Mouse (Mus musculus): ENCODE measurements around the gene Dppa5a. TPM values are rescaled to one million over a fixed set of nuclear protein-coding genes. Genes with fewer than 3 reads are reported as not detected.
"Not testable (repeated sequence)": the region's sequence is repeated elsewhere in the genome, so short reads cannot be mapped to it uniquely, and the experiment has no call there.

Dppa5a gene
- polyA plus RNA-seq, 1 experiment from 2014 or later, result not detected

GRCm38 (mm10) chr9:78360484-78360872 is 7.5 kb downstream of the Dppa5a start:
- H3K27me3 ChIP-seq (replicated peaks), result no peaks in the 10 kb centered on the region
- no peak overlapping the region for H3K4me3 ChIP-seq
- no peak overlapping the region for H3K4me2 ChIP-seq
- H3K27ac ChIP-seq, result no peak overlapping the region
- H3K4me1 ChIP-seq, result no peaks in the 10 kb centered on the region
- 26% methylated on average over 2 of the region's 2 CpGs for WGBS (ENCODE audit: insufficient replicate concordance)
- H3K9ac ChIP-seq, result no peak overlapping the region
- H3K36me3 ChIP-seq, result no peaks in the 10 kb centered on the region
- ATAC-seq, result no peak
- H3K9me3 ChIP-seq (replicated peaks), result no peaks in the 10 kb centered on the region

DNA sequence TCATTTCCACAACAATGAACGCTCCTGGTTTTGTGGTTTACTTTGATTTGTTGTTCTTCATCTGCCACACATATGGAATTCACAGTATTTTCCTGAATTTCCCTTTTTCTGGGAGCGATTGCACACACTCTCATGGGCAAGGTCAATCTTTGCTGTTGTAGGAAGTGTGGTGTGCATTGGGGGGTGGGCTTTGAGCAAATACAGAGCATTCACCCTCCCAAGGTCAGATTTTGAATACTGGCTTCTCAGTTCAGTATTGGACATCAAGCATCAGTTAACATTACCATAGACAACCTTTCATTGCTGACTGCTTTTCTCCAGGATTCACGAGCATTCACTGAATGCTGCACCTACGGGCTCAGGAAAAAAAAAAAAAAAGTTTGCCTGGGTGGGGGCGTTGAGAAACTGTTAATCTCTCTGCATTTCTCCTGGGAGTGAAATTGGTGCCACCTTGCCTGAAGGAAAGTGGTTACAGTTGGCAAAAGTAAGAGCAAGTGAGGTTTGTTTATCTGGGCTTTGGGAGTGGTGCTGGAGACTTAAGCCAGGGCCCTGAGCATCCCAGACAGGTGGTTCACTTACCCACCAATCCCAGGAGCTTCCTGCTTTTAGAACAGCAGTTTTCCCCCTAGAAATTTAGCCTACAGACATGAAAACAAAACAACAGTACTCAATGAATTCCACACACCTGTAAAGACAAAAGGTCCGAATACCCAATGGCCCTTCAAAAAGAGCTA is 8.1 kb downstream of the Dppa5a start:
- Histone ChIP-seq H3K9me3 (replicated peaks) (no peaks in the 10 kb centered on the region), H3K4me3 (no peak overlapping the region), H3K9ac (no peak overlapping the region), H3K36me3 (no peaks in the 10 kb centered on the region), H3K4me2 (no peak overlapping the region), H3K4me1 (no peaks in the 10 kb centered on the region), H3K27me3 (replicated peaks) (no peaks in the 10 kb centered on the region), H3K27ac (no peak overlapping the region)
- 54% methylated on average over 6 of the region's 6 CpGs for WGBS (ENCODE audit: insufficient replicate concordance)
- ATAC-seq, result no peak

- no peak overlapping the region for H3K4me2 ChIP-seq
- H3K4me1 ChIP-seq, result no peaks in the 10 kb centered on the region
- no peaks in the 10 kb centered on the region for H3K9me3 ChIP-seq (replicated peaks)
- ATAC-seq, result peak; percentile 46; the same call in 1 of the 2 replicates
- H3K9ac ChIP-seq, result no peak overlapping the region
- H3K36me3 ChIP-seq, result no peaks in the 10 kb centered on the region
- no peaks in the 10 kb centered on the region for H3K27me3 ChIP-seq (replicated peaks)
- no peak overlapping the region for H3K27ac ChIP-seq
- WGBS (ENCODE audit: insufficient replicate concordance), result 9% methylated on average over 9 of the region's 9 CpGs
- H3K4me3 ChIP-seq, result no peak overlapping the region
Measured at GRCm38 (mm10) chr9:78358053-78358452, 9.9 kb downstream of the Dppa5a start.

- no peak within 1 kb of the TSS for H3K27ac ChIP-seq
- H3K4me2 ChIP-seq, result no peak within 1 kb of the TSS
- no peaks in the 10 kb centered on the region for H3K9me3 ChIP-seq (replicated peaks)
- H3K4me1 ChIP-seq, result no peaks in the 10 kb centered on the region
- H3K4me3 ChIP-seq, result no peak within 1 kb of the TSS
- H3K27me3 ChIP-seq (replicated peaks), result no peaks in the 10 kb centered on the region
- 78% methylated on average over 8 of the region's 8 CpGs for WGBS (ENCODE audit: insufficient replicate concordance)
- H3K36me3 ChIP-seq, result no peaks in the 10 kb centered on the region
- no peak for ATAC-seq
- no peak within 1 kb of the TSS for H3K9ac ChIP-seq
Measured at GRCm38 (mm10) chr9:78355611-78356010, 12.4 kb downstream of the Dppa5a start, which contains the start of gene Gsta2. Gene Gsta2, minus strand, starts transcription at chr9:78355788.

GRCm38 (mm10) chr9:78354665-78355578 is 13.1 kb downstream of the Dppa5a start:
- Histone ChIP-seq H3K4me2 (no peak overlapping the region), H3K27ac (no peak overlapping the region), H3K9me3 (replicated peaks) (no peaks in the 10 kb centered on the region), H3K4me3 (no peak overlapping the region), H3K4me1 (no peaks in the 10 kb centered on the region), H3K9ac (no peak overlapping the region), H3K36me3 (no peaks in the 10 kb centered on the region), H3K27me3 (replicated peaks) (no peaks in the 10 kb centered on the region)
- ATAC-seq, result no peak
- WGBS (ENCODE audit: insufficient replicate concordance), result 67% methylated on average over 11 of the region's 11 CpGs

- Histone ChIP-seq H3K4me3 (no peak overlapping the region), H3K36me3 (no peaks in the 10 kb centered on the region), H3K4me1 (no peaks in the 10 kb centered on the region), H3K9ac (no peak overlapping the region), H3K9me3 (replicated peaks) (no peaks in the 10 kb centered on the region), H3K27ac (no peak overlapping the region), H3K27me3 (replicated peaks) (no peaks in the 10 kb centered on the region), H3K4me2 (no peak overlapping the region)
- WGBS (ENCODE audit: insufficient replicate concordance), result 51% methylated on average over 6 of the region's 6 CpGs
- ATAC-seq, result no peak
Measured at GRCm38 (mm10) chr9:78351504-78352220, 16.3 kb downstream of the Dppa5a start.

DNA sequence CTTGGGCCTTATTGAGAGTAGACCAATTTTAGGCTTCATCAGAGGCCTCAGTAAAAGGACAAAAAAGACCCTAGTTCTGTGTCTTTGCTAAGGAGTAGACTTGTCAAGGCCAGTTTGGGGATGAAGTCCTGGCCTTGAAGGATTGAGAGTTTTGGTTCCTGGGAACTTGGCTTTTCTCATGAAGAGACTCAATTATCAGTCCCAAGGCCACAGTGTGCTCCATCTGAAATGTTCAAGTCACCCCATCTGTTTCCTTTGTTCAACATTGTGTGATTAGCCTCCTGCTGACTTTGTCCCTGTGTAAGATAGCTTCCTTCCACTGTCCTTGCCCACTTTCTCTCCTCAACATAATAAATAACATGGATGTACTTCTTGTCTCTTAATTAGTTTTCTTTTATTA is 18.0 kb downstream of the Dppa5a start:
- H3K9me3 ChIP-seq (replicated peaks); H3K4me1 ChIP-seq; H3K27me3 ChIP-seq (replicated peaks); H3K4me3 ChIP-seq; H3K36me3 ChIP-seq; H3K27ac ChIP-seq; H3K4me2 ChIP-seq; H3K9ac ChIP-seq; ATAC-seq: not testable (repeated sequence)

- not testable (repeated sequence) for ATAC-seq; H3K4me3 ChIP-seq; H3K27ac ChIP-seq; H3K4me1 ChIP-seq; H3K9me3 ChIP-seq (replicated peaks); H3K36me3 ChIP-seq; H3K4me2 ChIP-seq; H3K27me3 ChIP-seq (replicated peaks); H3K9ac ChIP-seq
- 55% methylated on average over 3 of the region's 3 CpGs for WGBS (ENCODE audit: insufficient replicate concordance)
Measured at GRCm38 (mm10) chr9:78349141-78349540, 18.8 kb downstream of the Dppa5a start.

- WGBS (ENCODE audit: insufficient replicate concordance), result 43% methylated on average over 6 of the region's 6 CpGs
- H3K4me2 ChIP-seq; H3K9me3 ChIP-seq (replicated peaks); H3K9ac ChIP-seq; ATAC-seq; H3K36me3 ChIP-seq; H3K4me3 ChIP-seq; H3K27me3 ChIP-seq (replicated peaks); H3K27ac ChIP-seq; H3K4me1 ChIP-seq: not testable (repeated sequence)
Measured at GRCm38 (mm10) chr9:78348206-78349004, 19.6 kb downstream of the Dppa5a start.

DNA sequence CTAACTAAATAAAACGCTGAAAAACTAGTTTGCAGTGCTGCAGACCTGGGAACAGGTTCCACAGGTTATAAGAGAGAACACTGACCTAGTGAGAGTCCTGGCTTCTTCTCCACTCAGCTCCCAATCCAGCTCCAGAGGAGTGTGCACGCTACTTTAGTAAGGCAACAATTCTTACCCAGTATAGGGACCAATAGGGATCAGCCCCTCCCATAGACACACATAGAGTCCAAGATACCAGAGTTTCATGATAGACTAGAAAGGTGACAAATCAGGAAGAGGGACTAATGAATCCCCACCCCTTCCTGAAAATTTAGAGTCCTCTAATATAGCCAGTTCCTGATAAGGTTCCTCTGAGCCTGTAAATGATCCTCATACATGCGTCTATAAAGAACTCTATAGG is 21.0 kb downstream of the Dppa5a start:
- no peak overlapping the region for H3K4me3 ChIP-seq
- H3K36me3 ChIP-seq, result no peaks in the 10 kb centered on the region
- no peaks in the 10 kb centered on the region for H3K9me3 ChIP-seq (replicated peaks)
- WGBS (ENCODE audit: insufficient replicate concordance), result 42% methylated on average over 3 of the region's 3 CpGs
- H3K27me3 ChIP-seq (replicated peaks), result no peaks in the 10 kb centered on the region
- ATAC-seq, result no peak
- H3K4me2 ChIP-seq, result no peak overlapping the region
- no peaks in the 10 kb centered on the region for H3K4me1 ChIP-seq
- H3K27ac ChIP-seq, result no peak overlapping the region
- H3K9ac ChIP-seq, result no peak overlapping the region

DNA sequence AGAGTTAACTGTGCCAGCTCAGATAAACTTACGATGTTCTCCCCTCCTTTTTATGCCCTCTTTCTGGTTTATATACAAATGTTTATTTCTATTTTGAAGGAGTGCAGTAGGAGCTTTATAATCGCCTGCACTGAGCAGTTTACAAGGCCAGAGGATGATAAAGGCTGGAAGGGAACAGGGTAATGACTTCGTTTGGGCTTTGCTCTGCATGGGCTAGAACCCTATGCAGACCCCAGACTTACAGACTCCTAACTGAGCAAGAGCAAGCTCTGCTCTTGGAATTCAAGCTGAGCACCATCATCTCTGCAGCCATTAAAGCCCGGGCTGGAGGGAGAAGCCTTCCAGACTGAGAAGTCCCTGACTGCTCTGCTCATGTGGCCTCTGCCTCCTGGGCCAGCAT is 22.7 kb downstream of the Dppa5a start:
- H3K4me3 ChIP-seq; H3K4me1 ChIP-seq; H3K27ac ChIP-seq; H3K9me3 ChIP-seq (replicated peaks); H3K36me3 ChIP-seq; H3K4me2 ChIP-seq; ATAC-seq; H3K9ac ChIP-seq; H3K27me3 ChIP-seq (replicated peaks): not testable (repeated sequence)
- 59% methylated on average over 4 of the region's 4 CpGs for WGBS (ENCODE audit: insufficient replicate concordance)

Measured in liver, embryonic 12.5 days (tissue).